Mouse (Mus musculus): Measurements from ENCODE around the gene Cort. TPM values are rescaled to one million over a fixed set of nuclear protein-coding genes. Genes with fewer than 3 reads are reported as not detected.

Gene Cort
- 26.0 and 71.0 TPM in 2 replicates for polyA plus RNA-seq (2012; ENCODE audit: low replicate concordance)

DNA sequence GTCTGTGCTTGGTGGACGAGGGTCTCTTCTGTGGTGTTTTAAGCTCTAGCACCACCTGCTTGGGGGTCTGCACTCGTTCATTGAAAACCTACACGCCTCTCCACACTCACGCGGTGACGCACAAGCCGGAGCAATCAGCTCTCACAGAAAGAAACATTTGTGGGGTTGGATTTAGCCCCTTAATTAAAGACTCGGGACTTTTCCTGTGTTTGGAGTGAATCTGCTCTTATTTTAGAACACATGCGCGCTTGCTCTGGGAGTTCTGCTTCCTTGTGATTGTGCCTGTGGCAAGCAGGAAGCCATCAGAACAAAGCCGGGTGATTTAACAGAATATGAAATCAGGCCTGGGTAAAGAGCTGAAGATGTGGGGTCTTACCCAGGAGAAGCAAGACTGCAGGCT lies at the start of gene Cort:
Cort (minus strand) TSS at position 101 of the 400 bp plus-strand sequence.

DNA sequence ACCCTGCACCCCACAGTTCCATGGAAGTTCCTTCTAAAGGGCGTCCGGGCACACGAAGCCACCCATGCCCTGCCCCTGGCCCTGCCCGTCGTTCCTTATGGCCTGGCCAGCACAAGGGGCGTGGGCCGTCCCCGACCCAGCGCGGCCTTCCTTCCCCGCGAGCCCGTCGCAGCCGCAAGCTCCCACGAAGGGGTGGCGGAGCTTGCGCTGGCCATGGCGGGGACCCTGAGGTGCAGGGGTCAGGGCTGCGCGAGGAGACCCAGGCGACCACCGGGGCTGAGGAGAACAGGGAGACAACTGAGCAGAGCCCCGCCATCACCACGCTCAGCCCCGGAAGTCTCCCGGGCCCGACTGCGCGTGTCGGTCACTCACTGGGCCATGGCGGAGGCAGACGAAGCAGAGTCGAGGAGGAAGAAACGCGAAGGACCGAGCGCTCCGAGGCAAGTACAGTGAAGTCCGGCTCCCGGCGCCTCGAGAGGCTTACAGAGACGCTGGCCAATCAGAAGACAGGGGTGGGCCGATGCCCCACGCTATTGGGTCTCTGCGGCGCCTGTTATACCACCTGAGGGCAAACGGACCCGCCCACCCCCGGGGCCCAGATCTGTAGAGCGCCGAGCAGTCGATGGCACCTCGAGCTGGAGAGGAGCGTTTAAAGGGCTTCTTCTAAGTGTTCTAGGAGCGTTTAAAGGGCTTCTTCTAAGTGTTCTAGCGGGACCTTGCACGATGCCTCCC lies 39.8 kb upstream of the Cort start, which contains the start of gene Pgd:
Pgd (minus strand) TSS at position 557 of the 732 bp plus-strand sequence.

DNA sequence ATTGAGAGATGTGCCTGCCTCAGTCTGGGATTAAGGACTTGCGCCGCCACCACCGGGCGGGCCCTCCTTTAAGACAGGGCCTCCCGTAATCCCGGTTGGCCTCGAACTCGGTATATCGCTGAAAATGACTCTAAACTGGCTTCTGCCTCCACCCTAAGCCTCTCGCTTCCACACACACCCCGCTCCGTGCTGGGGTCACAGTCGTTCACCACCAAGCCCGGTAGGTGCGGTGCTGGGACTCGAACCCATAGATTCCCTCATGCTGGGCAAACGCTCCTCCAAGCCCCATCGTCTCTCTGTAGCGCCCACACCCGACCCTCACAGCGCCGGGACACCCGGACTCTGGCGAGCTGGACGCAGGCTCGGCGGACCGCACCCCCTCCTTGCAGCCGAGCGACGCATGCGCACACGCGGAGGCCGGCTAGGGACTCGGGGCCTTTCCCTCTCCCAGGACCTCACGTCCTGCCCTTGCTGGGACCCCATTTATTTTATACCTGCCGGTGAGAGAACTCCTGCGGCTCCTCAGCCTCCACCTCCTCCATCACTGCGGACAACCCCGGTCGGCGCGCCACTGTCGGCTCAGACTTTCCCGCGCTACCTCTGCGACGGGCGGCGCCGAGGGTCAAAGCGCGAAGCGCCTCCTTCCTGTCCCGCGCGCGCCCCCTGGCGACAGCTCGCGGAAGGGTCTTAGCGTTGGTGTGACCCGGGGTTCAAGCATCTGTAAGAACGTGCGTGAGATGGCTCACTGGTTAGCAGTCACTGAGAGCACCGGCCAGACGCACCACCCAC lies 10.6 kb upstream of the Cort start, which contains the start of gene Cenps:
Cenps (minus strand) TSS at position 648 of the 789 bp plus-strand sequence.

DNA sequence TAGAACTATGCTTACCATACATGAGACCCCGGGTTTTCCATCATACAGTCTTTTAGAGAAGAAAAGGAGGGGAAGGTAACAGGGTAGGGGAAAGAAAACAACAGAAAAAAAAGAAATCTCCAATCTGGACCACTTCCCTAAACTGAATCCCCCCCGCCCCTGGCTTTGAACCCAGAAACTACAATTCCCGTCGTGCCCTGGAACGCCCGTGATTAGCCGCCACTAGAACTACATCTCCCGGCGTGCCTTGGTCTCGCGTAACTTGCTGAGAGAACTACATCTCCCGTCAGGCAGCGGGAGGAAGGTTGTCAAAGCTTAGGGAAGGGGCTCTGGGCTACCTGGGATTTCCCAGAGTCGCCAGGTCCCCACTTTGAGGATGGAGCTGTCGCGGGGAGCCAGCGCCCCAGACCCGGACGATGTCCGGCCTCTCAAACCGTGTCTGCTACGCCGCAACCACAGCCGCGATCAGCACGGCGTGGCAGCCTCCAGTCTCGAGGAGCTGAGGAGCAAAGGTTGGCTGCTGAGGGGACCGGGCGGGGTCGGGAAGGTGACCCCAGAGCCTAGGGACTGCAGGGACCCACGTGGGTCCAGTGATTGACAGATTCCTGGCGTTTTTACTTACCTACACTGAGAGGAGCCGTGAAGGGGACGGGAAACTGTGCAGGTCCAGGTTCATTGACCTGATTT lies 22.5 kb downstream of the Cort start, which contains the start of gene Dffa:
Dffa (plus strand) TSS at position 272 of the 687 bp plus-strand sequence.

DNA sequence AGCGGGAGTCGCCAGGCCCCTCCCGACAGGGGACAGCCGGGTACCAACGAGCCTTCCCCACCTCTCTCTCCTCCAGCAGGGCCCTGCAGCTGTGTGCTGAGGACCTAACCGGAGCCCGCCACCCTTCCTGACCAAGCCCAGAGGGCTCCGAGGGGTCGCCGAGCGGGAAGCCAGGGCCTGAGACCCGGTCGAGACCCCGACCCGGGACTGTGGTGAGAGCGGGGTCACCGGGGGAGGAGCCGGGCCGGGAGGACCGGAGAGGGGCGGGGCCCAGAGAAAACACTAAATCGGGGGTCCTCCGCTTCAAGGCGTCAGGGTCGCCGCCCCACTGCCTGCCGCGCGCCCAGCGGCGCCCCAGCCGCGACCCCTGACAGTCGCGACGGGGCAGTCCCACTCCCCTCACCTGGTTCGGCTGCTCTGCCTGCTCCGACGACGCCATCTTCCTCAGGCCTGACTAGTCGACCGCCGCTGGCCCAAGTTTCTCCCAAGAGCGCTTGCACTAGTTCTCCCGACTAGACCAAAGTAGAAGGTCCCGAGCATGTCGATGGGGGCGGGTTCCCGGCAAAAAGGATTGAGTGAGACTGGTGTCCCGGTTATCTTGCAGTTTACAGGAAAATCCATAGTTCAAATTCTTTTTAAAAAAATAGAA lies 27.1 kb downstream of the Cort start, which contains the start of gene Pex14:
Pex14 (minus strand) TSS at position 508 of the 649 bp plus-strand sequence.

Other genes starting within 250 kb of the Cort start
- 31.9 and 36.7 TPM in 2 replicates for gene Pex14, start 26.9 kb downstream of the Cort start, polyA plus RNA-seq (2012; ENCODE audit: low replicate concordance)
- gene Dffa, start 22.6 kb downstream of the Cort start, polyA plus RNA-seq (2012; ENCODE audit: low replicate concordance) = 9.9 and 16.9 TPM in 2 replicates
- gene Cenps, start 10.9 kb upstream of the Cort start, polyA plus RNA-seq (2012; ENCODE audit: low replicate concordance) = 16.8 and 19.0 TPM in 2 replicates
- 90.7 and 95.4 TPM in 2 replicates for gene Pgd, start 40.0 kb upstream of the Cort start, polyA plus RNA-seq (2012; ENCODE audit: low replicate concordance)
- 3.4 and 20.8 TPM in 2 replicates for gene Kif1b, start 180.9 kb upstream of the Cort start, polyA plus RNA-seq (2012; ENCODE audit: low replicate concordance)